In genomic region chr11:4729603-4730002, GRCm38 (mm10) we compare ENCODE assay signal across 10 mouse cellular contexts. TPM values are rescaled to one million over a fixed set of nuclear protein-coding genes. Genes with fewer than 3 reads are reported as not detected.
A peak's percentile ranks its signal among the peaks of the same experiment; 100 is the strongest.
DNase-seq lines count a peak whose midpoint lies in the region; ATAC-seq and TF ChIP-seq lines count a peak whose summit lies in the region.
"Had no signal": no experiment of that assay in that cellular context is flagged by ENCODE, and none has a peak within 500 bp of the region (broad histone marks: within the 10 kb centered on the region; RNA-seq: fewer than 3 reads in every experiment).

No protein-coding gene starts in this region.

- peaks cover 16% of the 10 kb centered on the region; the same call in 1 of the 2 replicates for H3K36me3 ChIP-seq in hindbrain, postnatal 0 days (ENCODE audit: insufficient read depth, low read length)

- H3K27ac ChIP-seq in hindbrain, postnatal 0 days, result no peak overlapping the region
- no peak overlapping the region for H3K27ac ChIP-seq in layer of hippocampus, adult 2 months
- H3K27ac ChIP-seq: macrophage had no signal

- H3K4me3 ChIP-seq in hindbrain, postnatal 0 days (ENCODE audit: low read length), result no peak overlapping the region
- no peak overlapping the region for H3K4me3 ChIP-seq in layer of hippocampus, adult 2 months

- DNase-seq in gastrocnemius, postnatal 10 days, result peak; percentile 32
- no peak for DNase-seq in gastrocnemius, adult 18-20 months (ENCODE audit: low spot score)
- peak; percentile 70 for DNase-seq in retina, postnatal 1 day
- no peak for DNase-seq in retina, embryonic 14.5 days (ENCODE audit: low spot score)
- peak; percentile 56 for DNase-seq in hindbrain, postnatal 0 days (ENCODE audit: low spot score)
- peak; percentile 36 for DNase-seq in urinary bladder, postnatal 10 days (ENCODE audit: low spot score)
- no peak for DNase-seq in layer of hippocampus, adult 2 months (ENCODE audit: low spot score in 2 of 2)

- no peaks in the 10 kb centered on the region for H3K27me3 ChIP-seq in hindbrain, postnatal 0 days (ENCODE audit: insufficient read depth, low read length)

- no peak overlapping the region for H3K9ac ChIP-seq in hindbrain, postnatal 0 days (replicated peaks; ENCODE audit: low read length)

- 0 out of 2 replicates have a peak, but pooled peaks have one; percentile 22 for ATAC-seq in hindbrain, postnatal 0 days
- no peak for ATAC-seq in erythroblast, adult 5-6 weeks (replicated peaks; ENCODE audit: low FRiP score, poor library complexity, severe bottlenecking)

- no peaks in the 10 kb centered on the region for H3K9me3 ChIP-seq in hindbrain, postnatal 0 days (ENCODE audit: low read length)

- no peak overlapping the region for H3K4me2 ChIP-seq in hindbrain, postnatal 0 days (ENCODE audit: low read depth, low read length)

- no peak for TF ChIP-seq CTCF in hindbrain, postnatal 0 days (IDR thresholded peaks at IDR 0.05; ENCODE audit: low read depth)
- no peak for TF ChIP-seq CTCF in layer of hippocampus, adult 2 months (conservative IDR thresholded peaks at IDR 0.05)

- H3K4me1 ChIP-seq in hindbrain, postnatal 0 days (ENCODE audit: insufficient read depth, low read length), result no peaks in the 10 kb centered on the region

- WGBS in hindbrain, postnatal 0 days, result 34% methylated on average over 12 of the region's 12 CpGs

RNA-seq across cellular contexts. Expression of gene Cabp7, which starts 17.0 kb away (rescaled TPM):
- total RNA-seq in gastrocnemius, postnatal 10 days (2021), result 1 to 10 TPM in 1 of 2 experiments, under 1 TPM in 1; 0.56 to 1.1 TPM
- total RNA-seq in gastrocnemius, adult 18-20 months (2021), result under 1 TPM in 1 of 2 experiments, not detected in 1; 0.16 TPM
- total RNA-seq in hindbrain, postnatal 0 days (2014; rRNA removed), result 20.4 and 23.6 TPM in 2 replicates
- polyA plus RNA-seq in hindbrain, postnatal 0 days (2015; fragmentation: Nextera tagmentation; extraction: Ambion mirVana), result 2.9 and 3.3 TPM in 2 replicates
- total RNA-seq in layer of hippocampus, adult 2 months (2021), result 100 to 1,000 TPM; 309 to 329 TPM
- 0.58 TPM in 1 of 2 replicates, not detected in the other for total RNA-seq in erythroblast, adult 5-6 weeks (2015; ENCODE audit: low replicate concordance)
- total RNA-seq in erythroblast, adult 5-6 weeks (2017; ENCODE audit: low replicate concordance), result 0.98 TPM in 1 of 2 replicates, not detected in the other
- polyA plus RNA-seq: spleen, adult 2 months had no signal

RNA-seq across cellular contexts. Expression of gene Zmat5, which starts 25.1 kb away (rescaled TPM):
- total RNA-seq in gastrocnemius, postnatal 10 days (2021), result 10 to 100 TPM; 16.0 to 16.3 TPM
- 10 to 100 TPM; 25.5 to 26.6 TPM for total RNA-seq in gastrocnemius, adult 18-20 months (2021)
- 22.7 and 24.5 TPM in 2 replicates for total RNA-seq in hindbrain, postnatal 0 days (2014; rRNA removed)
- 56.5 and 58.5 TPM in 2 replicates for polyA plus RNA-seq in hindbrain, postnatal 0 days (2015; fragmentation: Nextera tagmentation; extraction: Ambion mirVana)
- total RNA-seq in layer of hippocampus, adult 2 months (2021), result 10 to 100 TPM; 33.1 to 34.0 TPM
- total RNA-seq in erythroblast, adult 5-6 weeks (2015; ENCODE audit: low replicate concordance), result 10.7 and 15.0 TPM in 2 replicates
- total RNA-seq in erythroblast, adult 5-6 weeks (2017; ENCODE audit: low replicate concordance), result 2.1 and 2.7 TPM in 2 replicates

RNA-seq across cellular contexts. Expression of gene Uqcr10, which starts 25.5 kb away (rescaled TPM):
- 100 to 1,000 TPM; 749 to 932 TPM for total RNA-seq in gastrocnemius, postnatal 10 days (2021)
- total RNA-seq in gastrocnemius, adult 18-20 months (2021), result 1,000 to 10,000 TPM in 1 of 2 experiments, 100 to 1,000 TPM in 1; 977 to 1,022 TPM
- total RNA-seq in hindbrain, postnatal 0 days (2014; rRNA removed), result 183 and 231 TPM in 2 replicates
- polyA plus RNA-seq in hindbrain, postnatal 0 days (2015; fragmentation: Nextera tagmentation; extraction: Ambion mirVana), result 1,048 and 1,063 TPM in 2 replicates
- 100 to 1,000 TPM; 367 to 391 TPM for total RNA-seq in layer of hippocampus, adult 2 months (2021)
- 44.0 and 50.6 TPM in 2 replicates for total RNA-seq in erythroblast, adult 5-6 weeks (2015; ENCODE audit: low replicate concordance)
- 12.3 and 48.8 TPM in 2 replicates for total RNA-seq in erythroblast, adult 5-6 weeks (2017; ENCODE audit: low replicate concordance)

Comparison
In these comparisons a context has a peak if more than half of its experiments do, and no peak if none do; other contexts are left out.
1. DNase-seq: peak in gastrocnemius, postnatal 10 days (single experiment), retina, postnatal 1 day (single experiment), hindbrain, postnatal 0 days (single experiment) and urinary bladder, postnatal 10 days (single experiment); none in gastrocnemius, adult 18-20 months (single experiment), retina, embryonic 14.5 days (single experiment) and layer of hippocampus, adult 2 months (0 of 2).
2. RNA of gene Cabp7, which starts 17.0 kb away (total RNA-seq): 309 to 329 TPM in layer of hippocampus, adult 2 months; 20.4 to 23.6 TPM in hindbrain, postnatal 0 days, 0.56 to 1.1 TPM in gastrocnemius, postnatal 10 days, 0.58 to 0.98 TPM in erythroblast, adult 5-6 weeks and 0.16 TPM in gastrocnemius, adult 18-20 months; every median in the first group is over 10 times any median in the second.